Mouse (Mus musculus) neural tube, embryonic 11.5 days (tissue): Measurements from ENCODE around the gene Dok3. TPM values are rescaled to one million over a fixed set of nuclear protein-coding genes. Genes with fewer than 3 reads are reported as not detected.

Experiments
- ATAC-seq: fragments of 200-750 bp; cut with Nextera tagmentation; 2 replicates; pipeline ENCODE4 v1.8.0; 2017; ENCODE audit warnings: moderate number of reproducible peaks, mild to moderate bottlenecking, moderate TSS enrichment, moderate library complexity; ENCODE audit not compliant: insufficient read depth, low FRiP score, low TSS enrichment
- DNase-seq: peaks from one replicate; pipeline ENCODE4 v3.0.0-alpha.2; 2015; ENCODE audit warnings: low spot score
- H3K27ac ChIP-seq: fragments of 300-500 bp; sonication (generic); 2 replicates; pipeline ENCODE4 v1.5.1; 2014; ENCODE audit warnings: low read depth, mild to moderate bottlenecking, low read length
- H3K27me3 ChIP-seq: fragments of 300-500 bp; sonication (generic); 2 replicates; pipeline ENCODE4 v1.6.1; 2014; ENCODE audit warnings: mild to moderate bottlenecking, low read length, mixed read lengths; ENCODE audit not compliant: control insufficient read depth, insufficient read depth
- H3K36me3 ChIP-seq: fragments of 300-500 bp; sonication (generic); 2 replicates; pipeline ENCODE4 v1.6.1; 2014; ENCODE audit warnings: mild to moderate bottlenecking, low read length, moderate library complexity, mixed read lengths; ENCODE audit not compliant: control insufficient read depth, insufficient read depth
- H3K4me1 ChIP-seq: fragments of 300-500 bp; sonication (generic); 2 replicates; pipeline ENCODE4 v1.6.1; 2014; ENCODE audit warnings: low read length, mixed read lengths; ENCODE audit not compliant: control insufficient read depth, insufficient read depth
- H3K4me2 ChIP-seq: fragments of 300-500 bp; sonication (generic); 2 replicates; pipeline ENCODE4 v1.6.1; 2014; ENCODE audit warnings: low read depth, mild to moderate bottlenecking, moderate library complexity
- H3K4me3 ChIP-seq: fragments of 300-500 bp; sonication (generic); 2 replicates; pipeline ENCODE4 v1.5.1; 2014; ENCODE audit warnings: low read depth, low read length
- H3K9ac ChIP-seq: fragments of 300-500 bp; sonication (generic); 2 replicates; pipeline ENCODE4 v1.6.1; 2014; ENCODE audit warnings: mild to moderate bottlenecking, low read length
- H3K9me3 ChIP-seq: fragments of 300-500 bp; sonication (generic); 2 replicates; pipeline ENCODE4 v1.6.1; 2016; ENCODE audit warnings: low read length; ENCODE audit not compliant: control insufficient read depth
- WGBS: fragments of 180-500 bp; shearing (Covaris S2); extraction: QIAGEN DNeasy Blood & Tissue Kit; methylation state at CpG from one replicate; pipeline ENCODE4 v1.1.7; 2014; 5-methylcytosine and 5-hydroxymethylcytosine counted together
- polyA plus RNA-seq: library from polyadenylated mRNA; unstranded; fragments of >200 nt; fragmentation: Nextera tagmentation; extraction: Ambion mirVana; gene quantifications from 2 replicates; pipeline ENCODE4 v1.2.1, GENCODE M21; 2014

Gene Dok3
- polyA plus RNA-seq, 1 experiment from 2014 or later: 2.6 TPM

GRCm38 (mm10) chr13:55494257-55494656 lies 34.8 kb downstream of the Dok3 start:
- no peak overlapping the region for H3K9ac ChIP-seq
- H3K4me2 ChIP-seq: no peak overlapping the region
- DNase-seq (no peak), ATAC-seq (no peak)
- H3K27me3 ChIP-seq: no peaks in the 10 kb centered on the region
- H3K9me3 ChIP-seq: no peaks in the 10 kb centered on the region
- WGBS: 26% methylated on average over 2 of the region's 2 CpGs
- H3K4me1 ChIP-seq: peaks cover 7% of the 10 kb centered on the region; the same call in 1 of the 2 replicates
- H3K36me3 ChIP-seq: no peaks in the 10 kb centered on the region
- H3K27ac ChIP-seq: no peak overlapping the region
- no peak overlapping the region for H3K4me3 ChIP-seq

GRCm38 (mm10) chr13:55487578-55488498 lies 41.3 kb downstream of the Dok3 start, which contains the start of gene Dbn1:
Gene Dbn1, minus strand, starts transcription at chr13:55488111.
- H3K36me3 ChIP-seq: no peaks in the 10 kb centered on the region; the same call in 1 of the 2 replicates
- ATAC-seq (peak; percentile 60), DNase-seq (peak; percentile 88)
- WGBS: 2% methylated on average over 41 of the region's 83 CpGs
- no peaks in the 10 kb centered on the region for H3K9me3 ChIP-seq
- H3K4me2 ChIP-seq: peak within 1 kb of the TSS; percentile 88
- peak within 1 kb of the TSS; percentile 97 for H3K27ac ChIP-seq
- H3K27me3 ChIP-seq: no peaks in the 10 kb centered on the region
- H3K9ac ChIP-seq: peak within 1 kb of the TSS; percentile 100
- peak within 1 kb of the TSS; percentile 99 for H3K4me3 ChIP-seq
- peaks cover 43% of the 10 kb centered on the region for H3K4me1 ChIP-seq

GRCm38 (mm10) chr13:55486916-55487577 lies 42.0 kb downstream of the Dok3 start:
- H3K27me3 ChIP-seq: no peaks in the 10 kb centered on the region
- peak; percentile 69 for DNase-seq
- 1% methylated on average over 24 of the region's 29 CpGs for WGBS
- H3K4me3 ChIP-seq: peak overlapping the region; percentile 99
- peak; percentile 45 for ATAC-seq
- H3K4me1 ChIP-seq: peaks cover 45% of the 10 kb centered on the region
- peaks cover 4% of the 10 kb centered on the region for H3K36me3 ChIP-seq
- H3K4me2 ChIP-seq: peak overlapping the region; percentile 88
- peak overlapping the region; percentile 100 for H3K9ac ChIP-seq
- peak overlapping the region; percentile 97 for H3K27ac ChIP-seq
- no peaks in the 10 kb centered on the region for H3K9me3 ChIP-seq

GRCm38 (mm10) chr13:55486029-55486794 lies 42.9 kb downstream of the Dok3 start:
- Histone ChIP-seq H3K4me1 (peaks cover 45% of the 10 kb centered on the region), H3K27ac (peak overlapping the region; percentile 97), H3K36me3 (peaks cover 11% of the 10 kb centered on the region), H3K4me3 (peak overlapping the region; percentile 99), H3K9ac (peak overlapping the region; percentile 100), H3K4me2 (peak overlapping the region; percentile 88), H3K27me3 (no peaks in the 10 kb centered on the region), H3K9me3 (no peaks in the 10 kb centered on the region)
- no peak for ATAC-seq
- 35% methylated on average over 14 of the region's 14 CpGs for WGBS
- no peak for DNase-seq

- H3K4me2 ChIP-seq: peak overlapping the region; percentile 88
- H3K4me1 ChIP-seq: peaks cover 45% of the 10 kb centered on the region
- peak overlapping the region; percentile 64; the same call in 1 of the 2 replicates for H3K27ac ChIP-seq
- peak overlapping the region; percentile 51 for H3K9ac ChIP-seq
- no peaks in the 10 kb centered on the region for H3K9me3 ChIP-seq
- H3K36me3 ChIP-seq: peaks cover 22% of the 10 kb centered on the region
- peak overlapping the region; percentile 99 for H3K4me3 ChIP-seq
- WGBS: 19% methylated on average over 7 of the region's 7 CpGs
- peak; percentile 42 for DNase-seq
- ATAC-seq: no peak
- H3K27me3 ChIP-seq: no peaks in the 10 kb centered on the region
Observed at GRCm38 (mm10) chr13:55484520-55485088, 44.5 kb downstream of the Dok3 start.

- H3K4me2 ChIP-seq: peak overlapping the region; percentile 88
- H3K4me3 ChIP-seq: peak overlapping the region; percentile 4; the same call in 1 of the 2 replicates
- DNase-seq: peak; percentile 85
- H3K4me1 ChIP-seq: peaks cover 45% of the 10 kb centered on the region
- peak overlapping the region; percentile 9; the same call in 1 of the 2 replicates for H3K9ac ChIP-seq
- no peak overlapping the region for H3K27ac ChIP-seq
- peak; percentile 72 for ATAC-seq
- no peaks in the 10 kb centered on the region for H3K27me3 ChIP-seq
- H3K9me3 ChIP-seq: no peaks in the 10 kb centered on the region
- WGBS: 35% methylated on average over 15 of the region's 15 CpGs
- H3K36me3 ChIP-seq: peaks cover 22% of the 10 kb centered on the region
Observed at GRCm38 (mm10) chr13:55483593-55483992, 45.5 kb downstream of the Dok3 start.

- DNase-seq (no peak), ATAC-seq (no peak)
- H3K4me2 ChIP-seq: peak overlapping the region; percentile 88
- H3K27ac ChIP-seq: no peak overlapping the region
- 45% methylated on average over 9 of the region's 9 CpGs for WGBS
- peaks cover 25% of the 10 kb centered on the region for H3K36me3 ChIP-seq
- H3K9ac ChIP-seq: no peak overlapping the region
- H3K9me3 ChIP-seq: no peaks in the 10 kb centered on the region
- H3K4me3 ChIP-seq: no peak overlapping the region
- no peaks in the 10 kb centered on the region for H3K27me3 ChIP-seq
- H3K4me1 ChIP-seq: peaks cover 42% of the 10 kb centered on the region
Observed at GRCm38 (mm10) chr13:55483071-55483470, 46.0 kb downstream of the Dok3 start.

GRCm38 (mm10) chr13:55482542-55482941 lies 46.6 kb downstream of the Dok3 start:
- H3K36me3 ChIP-seq: peaks cover 25% of the 10 kb centered on the region
- no peak overlapping the region for H3K4me2 ChIP-seq
- DNase-seq (no peak), ATAC-seq (no peak)
- H3K9ac ChIP-seq: no peak overlapping the region
- no peak overlapping the region for H3K27ac ChIP-seq
- H3K9me3 ChIP-seq: no peaks in the 10 kb centered on the region
- 85% methylated on average over 7 of the region's 7 CpGs for WGBS
- H3K4me3 ChIP-seq: no peak overlapping the region
- peaks cover 40% of the 10 kb centered on the region for H3K4me1 ChIP-seq
- no peaks in the 10 kb centered on the region for H3K27me3 ChIP-seq
